In genomic region chr2:68796011-68796775, GRCm38 (mm10) we compare ENCODE assay signal across 16 mouse cellular contexts.
A peak's percentile ranks its signal among the peaks of the same experiment; 100 is the strongest.
DNase-seq lines count a peak whose midpoint lies in the region; ATAC-seq and TF ChIP-seq lines count a peak whose summit lies in the region.
"Had no signal": no experiment of that assay in that cellular context is flagged by ENCODE, and none has a peak within 500 bp of the region (broad histone marks: within the 10 kb centered on the region; RNA-seq: fewer than 3 reads in every experiment).

No protein-coding gene starts in this region.

- peaks cover 7% of the 10 kb centered on the region; the same call in 1 of the 2 replicates for H3K4me1 ChIP-seq in lung, embryonic 15.5 days
- H3K4me1 ChIP-seq in lung, adult 2 months (ENCODE audit: control insufficient read depth, insufficient read depth, low read length): peaks cover 4% of the 10 kb centered on the region; the same call in 1 of the 2 replicates
- H3K4me1 ChIP-seq in lung, postnatal 0 days (ENCODE audit: insufficient read depth, low read depth, low read length): peaks cover 5% of the 10 kb centered on the region; the same call in 1 of the 2 replicates
- H3K4me1 ChIP-seq: stomach, embryonic 15.5 days had no signal

- H3K9me3 ChIP-seq in lung, embryonic 15.5 days: no peaks in the 10 kb centered on the region
- no peaks in the 10 kb centered on the region for H3K9me3 ChIP-seq in lung, postnatal 0 days (ENCODE audit: low read length)
- H3K9me3 ChIP-seq: limb, embryonic 13.5 days; midbrain, embryonic 10.5 days; stomach, embryonic 15.5 days had no signal

- no peaks in the 10 kb centered on the region for H3K27me3 ChIP-seq in lung, embryonic 15.5 days
- no peaks in the 10 kb centered on the region for H3K27me3 ChIP-seq in lung, postnatal 0 days (replicated peaks; ENCODE audit: insufficient read depth, low read length)
- H3K27me3 ChIP-seq: limb, embryonic 13.5 days; stomach, embryonic 15.5 days had no signal

- H3K9ac ChIP-seq in lung, embryonic 15.5 days: no peak overlapping the region
- H3K9ac ChIP-seq in lung, postnatal 0 days (replicated peaks; ENCODE audit: low read depth): no peak overlapping the region
- H3K9ac ChIP-seq: hindbrain, embryonic 14.5 days; limb, embryonic 13.5 days; stomach, embryonic 15.5 days had no signal

- H3K36me3 ChIP-seq in lung, embryonic 15.5 days: no peaks in the 10 kb centered on the region
- no peaks in the 10 kb centered on the region for H3K36me3 ChIP-seq in lung, postnatal 0 days (ENCODE audit: insufficient read depth, low read length)
- H3K36me3 ChIP-seq: limb, embryonic 13.5 days; midbrain, embryonic 10.5 days; stomach, embryonic 15.5 days had no signal

- H3K4me3 ChIP-seq in lung, embryonic 15.5 days: no peak overlapping the region
- H3K4me3 ChIP-seq in lung, adult 2 months (replicated peaks; ENCODE audit: extremely low read depth, low read depth, low read length): no peak overlapping the region
- H3K4me3 ChIP-seq in lung, postnatal 0 days (ENCODE audit: low read depth, low read length): no peak overlapping the region
- H3K4me3 ChIP-seq: limb, embryonic 13.5 days; midbrain, embryonic 10.5 days; stomach, embryonic 15.5 days had no signal

- peak; percentile 97 for TF ChIP-seq EP300 in lung, postnatal 0 days (IDR thresholded peaks at IDR 0.05)

- DNase-seq in adrenal gland, adult 2 months: peak; percentile 34
- DNase-seq in adrenal gland, postnatal 25 days: no peak
- DNase-seq in lung, adult 2 months: no peak
- DNase-seq in lung, postnatal 0 days (ENCODE audit: low spot score): peak; percentile 94
- no peak for DNase-seq in cerebellum, adult 18-20 months
- no peak for DNase-seq in frontal cortex, postnatal 25 days (ENCODE audit: low spot score in 2 of 2)
- no peak for DNase-seq in thymus, postnatal 25 days
- DNase-seq: cerebellum, adult 11-12 months; embryo, embryonic 11 days; kidney, adult 18-20 months; thymus, postnatal 36 days had no signal

- H3K27ac ChIP-seq in lung, embryonic 15.5 days: no peak overlapping the region
- H3K27ac ChIP-seq in lung, postnatal 0 days (ENCODE audit: low read length): peak overlapping the region; percentile 65
- H3K27ac ChIP-seq: hindbrain, embryonic 14.5 days; limb, embryonic 13.5 days; midbrain, embryonic 10.5 days; stomach, embryonic 15.5 days had no signal

- 44% methylated on average over 10 of the region's 10 CpGs for whole genome bisulfite sequencing in lung, embryonic 15.5 days
- WGBS in lung, adult 2 months: 36% methylated on average over 10 of the region's 10 CpGs
- WGBS in lung, postnatal 0 days: 32% methylated on average over 10 of the region's 10 CpGs

- ATAC-seq in lung, embryonic 15.5 days (ENCODE audit: borderline replicate concordance, extremely low read depth, low FRiP score, low TSS enrichment): peak; percentile 19; the same call in 1 of the 2 replicates
- ATAC-seq in lung, postnatal 0 days: peak; percentile 91

- H3K4me2 ChIP-seq in lung, embryonic 15.5 days: no peak overlapping the region
- no peak overlapping the region for H3K4me2 ChIP-seq in lung, postnatal 0 days (replicated peaks; ENCODE audit: low read depth, low read length)
- H3K4me2 ChIP-seq: hindbrain, embryonic 14.5 days; limb, embryonic 13.5 days; stomach, embryonic 15.5 days had no signal

- TF ChIP-seq CTCF in lung, adult 2 months (IDR thresholded peaks at IDR 0.05; ENCODE audit: insufficient read depth, low read length): no peak
- no peak for TF ChIP-seq CTCF in lung, postnatal 0 days (IDR thresholded peaks at IDR 0.05)

- no peak for TF ChIP-seq POLR2A in lung, adult 2 months (IDR thresholded peaks at IDR 0.05; ENCODE audit: borderline replicate concordance, extremely low read depth, low read depth, low read length)

Comparison
In these comparisons a context has a peak if more than half of its experiments do, and no peak if none do; other contexts are left out.
1. DNase-seq: peak in adrenal gland, adult 2 months (single experiment) and lung, postnatal 0 days (single experiment); none in adrenal gland, postnatal 25 days (single experiment), lung, adult 2 months (single experiment), cerebellum, adult 18-20 months (0 of 2), frontal cortex, postnatal 25 days (0 of 2) and thymus, postnatal 25 days (single experiment).